Mouse (Mus musculus) brain, embryonic 14.5 days (tissue): ENCODE results near the gene Ccna1.

Experiments used
- CTCF ChIP-seq: fragments of 200-500 bp; IDR thresholded peaks from 2 replicates; pipeline ENCODE4 v1.5.1; 2012; ENCODE audit warnings: inconsistent platforms, mild to moderate bottlenecking, moderate library complexity, borderline replicate concordance; ENCODE audit not compliant: insufficient read depth, insufficient read length; ENCODE audit errors: extremely low read depth
- POLR2A ChIP-seq: fragments of 200-500 bp; IDR thresholded peaks from 2 replicates; pipeline ENCODE4 v1.6.1; 2012; ENCODE audit warnings: mild to moderate bottlenecking, inconsistent platforms, borderline replicate concordance; ENCODE audit not compliant: poor library complexity, insufficient read depth, insufficient read length, severe bottlenecking; ENCODE audit errors: extremely low read depth

DNA sequence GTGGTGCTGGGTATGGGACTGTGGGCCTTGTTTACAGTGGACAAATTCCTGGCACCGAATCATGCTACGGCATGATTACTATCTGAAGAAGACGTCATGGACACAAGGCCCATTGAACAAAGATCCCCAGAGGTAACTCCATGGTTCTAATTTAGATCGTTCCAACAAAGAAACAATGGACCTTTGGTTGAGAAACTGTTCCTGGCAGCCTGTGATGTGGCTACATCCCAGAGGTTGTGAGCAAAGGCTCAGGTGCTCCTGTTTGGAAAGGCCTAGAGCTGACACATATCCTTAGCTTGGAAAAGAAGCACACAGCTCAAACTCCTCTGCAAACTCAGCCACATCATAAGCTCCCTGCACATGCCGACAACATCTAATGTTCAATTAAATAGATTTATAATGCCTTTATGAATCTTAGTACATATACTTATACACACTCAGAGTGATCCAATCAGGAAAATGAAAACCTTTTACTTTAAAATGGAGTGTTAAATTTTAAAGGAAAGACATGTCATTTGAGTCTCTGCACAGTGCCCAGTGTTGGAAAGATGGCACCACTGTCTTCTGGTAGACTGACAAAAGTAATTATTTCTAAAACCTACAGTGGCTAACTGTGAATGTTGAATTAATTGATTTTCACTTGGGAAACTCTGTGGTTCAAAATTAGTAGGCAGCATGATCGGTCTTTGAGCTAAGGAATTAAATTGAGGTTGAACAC, 19.4 kb upstream of the Ccna1 start:
- no peak for TF ChIP-seq CTCF
- no peak for TF ChIP-seq POLR2A
